Mouse (Mus musculus) subcutaneous adipose tissue, adult 2 months (tissue): ENCODE measurements around the gene Nxnl2. TPM values are rescaled to one million over a fixed set of nuclear protein-coding genes. Genes with fewer than 3 reads are reported as not detected.

Experiments used
- polyA plus RNA-seq: library from polyadenylated mRNA; depleted of rRNA; stranded (reverse); fragments of >200 nt; gene quantifications from 2 replicates; pipeline ENCODE4 v1.2.3, GENCODE M21; 2012; ENCODE audit warnings: low replicate concordance; rRNA removed

Nxnl2 gene
- 0.53 and 4.2 TPM in 2 replicates for polyA plus RNA-seq

GRCm38 (mm10) chr13:51170691-51171680, at the start of gene Nxnl2:
Nxnl2 (plus strand) TSS chr13:51171022.

Other genes with a start within 250 kb of the Nxnl2 start
- gene Spin1, start 70.1 kb upstream of the Nxnl2 start, polyA plus RNA-seq, result 21.9 and 46.2 TPM in 2 replicates
- 14.5 and 16.8 TPM in 2 replicates for gene S1pr3, start 237.6 kb downstream of the Nxnl2 start, polyA plus RNA-seq